ENCODE assay signal across 21 mouse cellular contexts in the genomic region with DNA sequence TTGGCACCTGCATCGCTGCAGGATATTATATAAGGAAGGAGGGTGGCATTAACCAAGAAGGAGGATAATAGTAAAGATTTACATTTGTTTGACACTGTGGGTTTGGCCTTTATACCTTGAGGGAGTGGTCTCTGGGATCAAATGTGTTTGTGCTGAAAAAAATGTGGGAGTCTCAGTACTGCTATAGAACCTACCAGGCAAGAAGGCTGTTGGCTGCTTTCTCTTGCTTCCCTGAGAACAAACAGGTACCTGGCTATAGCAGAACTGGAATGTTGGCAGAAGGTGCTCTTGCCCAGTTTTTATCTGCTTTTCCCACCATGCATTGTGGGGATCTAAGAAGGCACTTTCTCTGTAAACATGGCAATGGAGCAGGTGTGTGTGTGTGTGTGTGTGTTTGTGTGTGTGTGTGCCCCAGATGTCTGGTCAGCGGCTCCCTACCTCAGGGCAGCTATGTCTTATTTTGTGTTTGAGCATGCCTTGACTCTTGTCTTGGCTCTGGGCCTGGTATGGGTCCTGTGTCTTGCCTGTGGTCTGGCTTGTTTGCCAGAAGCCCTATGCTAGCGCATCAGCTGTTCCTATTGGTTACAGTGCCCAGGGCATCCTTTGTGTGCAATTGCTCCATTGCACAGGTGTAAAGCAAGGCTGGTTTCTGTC. TPM values are rescaled to one million over a fixed set of nuclear protein-coding genes. Genes with fewer than 3 reads are reported as not detected.
DNase-seq lines count a peak whose midpoint lies in the region; ATAC-seq and TF ChIP-seq lines count a peak whose summit lies in the region.
"Had no signal": no experiment of that assay in that cellular context is flagged by ENCODE, and none has a peak within 500 bp of the region (broad histone marks: within the 10 kb centered on the region; RNA-seq: fewer than 3 reads in every experiment).

No protein-coding gene starts in this region.

- DNase-seq in kidney, adult 2 months: no peak
- DNase-seq in kidney, adult 9 months: no peak
- DNase-seq in lung, adult 2 months: no peak
- no peak for DNase-seq in urinary bladder, postnatal 10 days (ENCODE audit: low spot score)
- DNase-seq: cerebellum, adult 11 months; thymus, adult 18-20 months had no signal

- TF ChIP-seq CTCF in kidney, adult 2 months (conservative IDR thresholded peaks at IDR 0.05; ENCODE audit: insufficient read depth, insufficient read length, low read depth, low read length): no peak
- no peak for TF ChIP-seq CTCF in lung, adult 2 months (IDR thresholded peaks at IDR 0.05; ENCODE audit: insufficient read depth, low read length)

- H3K27ac ChIP-seq in kidney, adult 2 months (ENCODE audit: insufficient read depth, low read depth, low read length): peak overlapping the region; percentile 93
- H3K27ac ChIP-seq in lung, embryonic 16.5 days (ENCODE audit: low read length): peak overlapping the region; percentile 36; the same call in 1 of the 2 replicates
- H3K27ac ChIP-seq in intestine, embryonic 16.5 days (ENCODE audit: low read length): 0 out of 2 replicates have a peak overlapping the region, but pooled peaks have one; percentile 19
- H3K27ac ChIP-seq in stomach, embryonic 15.5 days: peak overlapping the region; percentile 82
- H3K27ac ChIP-seq in midbrain, embryonic 13.5 days: no peak overlapping the region
- H3K27ac ChIP-seq: embryonic facial prominence, embryonic 15.5 days; heart, embryonic 10.5 days; left cerebral cortex, adult 2 months; liver, embryonic 15.5 days had no signal

- no peak overlapping the region for H3K4me2 ChIP-seq in lung, embryonic 16.5 days (ENCODE audit: low read depth, low read length)
- no peak overlapping the region for H3K4me2 ChIP-seq in intestine, embryonic 16.5 days (ENCODE audit: low read depth, low read length)
- H3K4me2 ChIP-seq in stomach, embryonic 15.5 days: no peak overlapping the region
- no peak overlapping the region for H3K4me2 ChIP-seq in midbrain, embryonic 13.5 days (replicated peaks)
- H3K4me2 ChIP-seq: embryonic facial prominence, embryonic 15.5 days; kidney, embryonic 15.5 days; liver, embryonic 15.5 days had no signal

- H3K4me1 ChIP-seq in kidney, adult 2 months (ENCODE audit: control insufficient read depth, insufficient read depth, low read length): peaks cover 36% of the 10 kb centered on the region
- H3K4me1 ChIP-seq in lung, embryonic 16.5 days (replicated peaks; ENCODE audit: control insufficient read depth, insufficient read depth, low read length): peaks cover 25% of the 10 kb centered on the region
- peaks cover 8% of the 10 kb centered on the region for H3K4me1 ChIP-seq in lung, adult 2 months (ENCODE audit: control insufficient read depth, insufficient read depth, low read length)
- peaks cover 32% of the 10 kb centered on the region for H3K4me1 ChIP-seq in intestine, embryonic 16.5 days (ENCODE audit: control insufficient read depth, insufficient read depth, low read length)
- H3K4me1 ChIP-seq in stomach, embryonic 15.5 days: peaks cover 19% of the 10 kb centered on the region
- H3K4me1 ChIP-seq in midbrain, embryonic 13.5 days (replicated peaks): no peaks in the 10 kb centered on the region
- H3K4me1 ChIP-seq: heart, embryonic 10.5 days; liver, embryonic 15.5 days had no signal

- ATAC-seq in lung, embryonic 16.5 days (ENCODE audit: low read depth): peak; percentile 56
- ATAC-seq in intestine, embryonic 16.5 days: peak; percentile 49
- peak; percentile 55 for ATAC-seq in stomach, embryonic 15.5 days (ENCODE audit: insufficient read depth, low FRiP score, low read depth)
- ATAC-seq in midbrain, embryonic 13.5 days: no peak
- ATAC-seq: hindbrain, embryonic 16.5 days had no signal

- WGBS in kidney, adult 2 months: 46% methylated on average over 3 of the region's 3 CpGs
- WGBS in lung, embryonic 16.5 days: 57% methylated on average over 3 of the region's 3 CpGs
- 57% methylated on average over 3 of the region's 3 CpGs for WGBS in lung, adult 2 months
- 59% methylated on average over 3 of the region's 3 CpGs for WGBS in intestine, embryonic 16.5 days
- 53% methylated on average over 3 of the region's 3 CpGs for WGBS in stomach, embryonic 15.5 days
- 89% methylated on average over 3 of the region's 3 CpGs for WGBS in midbrain, embryonic 13.5 days

- TF ChIP-seq POLR2A in kidney, adult 2 months (IDR thresholded peaks at IDR 0.05; ENCODE audit: low read depth, low read length): no peak
- TF ChIP-seq POLR2A in lung, adult 2 months (IDR thresholded peaks at IDR 0.05; ENCODE audit: borderline replicate concordance, extremely low read depth, low read depth, low read length): no peak

- no peak overlapping the region for H3K4me3 ChIP-seq in kidney, adult 2 months (ENCODE audit: insufficient read depth, low read depth, low read length)
- H3K4me3 ChIP-seq in lung, embryonic 16.5 days (ENCODE audit: low read length): no peak overlapping the region
- H3K4me3 ChIP-seq in lung, adult 2 months (replicated peaks; ENCODE audit: extremely low read depth, low read depth, low read length): no peak overlapping the region
- H3K4me3 ChIP-seq in intestine, embryonic 16.5 days (ENCODE audit: low read length): no peak overlapping the region
- no peak overlapping the region for H3K4me3 ChIP-seq in stomach, embryonic 15.5 days (replicated peaks)
- H3K4me3 ChIP-seq in midbrain, embryonic 13.5 days (replicated peaks): no peak overlapping the region
- H3K4me3 ChIP-seq: embryonic facial prominence, embryonic 15.5 days; heart, embryonic 10.5 days; kidney, embryonic 15.5 days; left cerebral cortex, adult 2 months; liver, embryonic 15.5 days had no signal

- H3K9ac ChIP-seq in lung, embryonic 16.5 days (ENCODE audit: low read length): no peak overlapping the region
- H3K9ac ChIP-seq in intestine, embryonic 16.5 days (ENCODE audit: low read depth, low read length): no peak overlapping the region
- H3K9ac ChIP-seq in stomach, embryonic 15.5 days: no peak overlapping the region
- no peak overlapping the region for H3K9ac ChIP-seq in midbrain, embryonic 13.5 days (replicated peaks)
- H3K9ac ChIP-seq: embryonic facial prominence, embryonic 15.5 days; kidney, embryonic 15.5 days; liver, embryonic 15.5 days had no signal

- no peaks in the 10 kb centered on the region for H3K9me3 ChIP-seq in lung, embryonic 16.5 days (ENCODE audit: control insufficient read depth, low read length)
- no peaks in the 10 kb centered on the region for H3K9me3 ChIP-seq in intestine, embryonic 16.5 days (ENCODE audit: control insufficient read depth, low read length)
- no peaks in the 10 kb centered on the region for H3K9me3 ChIP-seq in stomach, embryonic 15.5 days
- H3K9me3 ChIP-seq in midbrain, embryonic 13.5 days: no peaks in the 10 kb centered on the region
- H3K9me3 ChIP-seq: embryonic facial prominence, embryonic 15.5 days; heart, embryonic 10.5 days; kidney, embryonic 15.5 days; liver, embryonic 15.5 days had no signal

- no peaks in the 10 kb centered on the region for H3K27me3 ChIP-seq in kidney, adult 2 months (replicated peaks; ENCODE audit: control insufficient read depth, insufficient read depth, low read length)
- H3K27me3 ChIP-seq in lung, embryonic 16.5 days (ENCODE audit: control insufficient read depth, insufficient read depth, low read depth, low read length): no peaks in the 10 kb centered on the region
- H3K27me3 ChIP-seq in intestine, embryonic 16.5 days (replicated peaks; ENCODE audit: control insufficient read depth, insufficient read depth, low read length): no peaks in the 10 kb centered on the region
- no peaks in the 10 kb centered on the region for H3K27me3 ChIP-seq in stomach, embryonic 15.5 days (replicated peaks)
- H3K27me3 ChIP-seq in midbrain, embryonic 13.5 days: no peaks in the 10 kb centered on the region
- H3K27me3 ChIP-seq: kidney, embryonic 15.5 days; liver, embryonic 15.5 days had no signal

- H3K36me3 ChIP-seq in kidney, adult 2 months (ENCODE audit: control insufficient read depth, insufficient read depth, low read length): no peaks in the 10 kb centered on the region
- no peaks in the 10 kb centered on the region for H3K36me3 ChIP-seq in lung, embryonic 16.5 days (ENCODE audit: control insufficient read depth, insufficient read depth, low read length)
- H3K36me3 ChIP-seq in intestine, embryonic 16.5 days (ENCODE audit: control insufficient read depth, insufficient read depth, low read length): no peaks in the 10 kb centered on the region
- H3K36me3 ChIP-seq in stomach, embryonic 15.5 days: no peaks in the 10 kb centered on the region
- no peaks in the 10 kb centered on the region for H3K36me3 ChIP-seq in midbrain, embryonic 13.5 days
- H3K36me3 ChIP-seq: embryonic facial prominence, embryonic 15.5 days; heart, embryonic 10.5 days; kidney, embryonic 15.5 days; liver, embryonic 15.5 days had no signal

RNA-seq across cellular contexts. Expression of a gene that starts 13.1 kb away (rescaled TPM):
- polyA plus RNA-seq in kidney, adult 2 months (2012; rRNA removed): 461 and 486 TPM in 2 replicates
- polyA plus RNA-seq in lung, embryonic 16.5 days (2015; fragmentation: Nextera tagmentation; extraction: Ambion mirVana): 78.0 and 83.8 TPM in 2 replicates
- polyA plus RNA-seq in lung, adult 2 months (2012; rRNA removed): 245 and 264 TPM in 2 replicates
- 55.8 and 60.7 TPM in 2 replicates for polyA plus RNA-seq in intestine, embryonic 16.5 days (2015; fragmentation: Nextera tagmentation; extraction: Ambion mirVana)
- polyA plus RNA-seq in stomach, embryonic 15.5 days (2015; fragmentation: Nextera tagmentation; extraction: Ambion mirVana): 113 and 130 TPM in 2 replicates
- 13.8 and 15.9 TPM in 2 replicates for polyA plus RNA-seq in midbrain, embryonic 13.5 days (2015; fragmentation: Nextera tagmentation; extraction: Ambion mirVana)

RNA-seq across cellular contexts. Expression of a gene that starts 54.9 kb away (rescaled TPM):
- not detected in 2 replicates for polyA plus RNA-seq in kidney, adult 2 months (2012; rRNA removed)
- not detected in 2 replicates for polyA plus RNA-seq in lung, embryonic 16.5 days (2015; fragmentation: Nextera tagmentation; extraction: Ambion mirVana)
- 0.11 and 0.69 TPM in 2 replicates for polyA plus RNA-seq in lung, adult 2 months (2012; rRNA removed)
- not detected in 2 replicates for polyA plus RNA-seq in intestine, embryonic 16.5 days (2015; fragmentation: Nextera tagmentation; extraction: Ambion mirVana)
- not detected in 2 replicates for polyA plus RNA-seq in stomach, embryonic 15.5 days (2015; fragmentation: Nextera tagmentation; extraction: Ambion mirVana)
- not detected in 2 replicates for polyA plus RNA-seq in midbrain, embryonic 13.5 days (2015; fragmentation: Nextera tagmentation; extraction: Ambion mirVana)
- polyA plus RNA-seq: adrenal gland, adult 2 months; brain, embryonic 14.5 days; embryonic facial prominence, embryonic 15.5 days; forebrain, embryonic 11.5 days; heart, embryonic 10.5 days; hindbrain, embryonic 16.5 days; kidney, embryonic 15.5 days; limb, embryonic 11.5 days; liver, embryonic 15.5 days; neural tube, embryonic 11.5 days had no signal
